Mouse (Mus musculus) testis, adult 10 weeks (tissue): ENCODE data around the gene Hacd3. TPM values are rescaled to one million over a fixed set of nuclear protein-coding genes. Genes with fewer than 3 reads are reported as not detected.

ENCODE experiments used
- polyA plus RNA-seq: library from polyadenylated mRNA; stranded (reverse); fragments of 350-450 nt; fragmentation: Illumina TruSeq; extraction: RNeasy Lipid Tissue Mini Kit (QIAGEN cat#74804); gene quantifications from one replicate; pipeline ENCODE4 v1.2.3, GENCODE M21; 2014; ENCODE audit warnings: low read depth, low replicate concordance

Gene Hacd3
- 65.3 TPM for polyA plus RNA-seq

GRCm38 (mm10) chr9:65020991-65021886 lies at the start of gene Hacd3:
Hacd3 (minus strand) TSS chr9:65021693.

GRCm38 (mm10) chr9:65032269-65033108 lies 11.0 kb upstream of the Hacd3 start, which contains the start of gene Dpp8:
Dpp8 (plus strand) TSS chr9:65032414.

GRCm38 (mm10) chr9:64960117-64960977 lies 61.1 kb downstream of the Hacd3 start, which contains the start of gene Ints14:
Ints14 (plus strand) TSS chr9:64960905.

GRCm38 (mm10) chr9:64951161-64951657 lies 70.3 kb downstream of the Hacd3 start, which contains the start of gene Slc24a1:
Slc24a1 (minus strand) TSS chr9:64951607.

Other genes starting within 250 kb of the Hacd3 start
- 30.1 TPM for gene Dennd4a, start 210.4 kb downstream of the Hacd3 start, polyA plus RNA-seq
- gene Slc24a1, start 70.1 kb downstream of the Hacd3 start, polyA plus RNA-seq, result 0.59 TPM
- 22.7 TPM for gene Ints14, start 60.8 kb downstream of the Hacd3 start, polyA plus RNA-seq
- 170 TPM for gene Dpp8, start 10.7 kb upstream of the Hacd3 start, polyA plus RNA-seq
- 1.6 TPM for gene Igdcc4, start 79.8 kb upstream of the Hacd3 start, polyA plus RNA-seq
- not detected for gene Igdcc3, start 119.5 kb upstream of the Hacd3 start, polyA plus RNA-seq
- gene Parp16, start 173.7 kb upstream of the Hacd3 start, polyA plus RNA-seq, result 1.7 TPM
- 0.13 TPM for gene Cilp, start 243.5 kb upstream of the Hacd3 start, polyA plus RNA-seq